Mouse (Mus musculus) lung, postnatal 10 days (tissue): ENCODE data around the gene Gm21704.
"Not testable (repeated sequence)": the region's sequence is repeated elsewhere in the genome, so short reads cannot be mapped to it uniquely, and the experiment has no call there.

Experiments
- DNase-seq: peaks from one replicate; pipeline ENCODE4 v3.0.0; 2021

Gm21704 gene

GRCm38 (mm10) chrY:3410067-3410466, at the start of gene Gm21704, which contains the start of gene Gm21708:
Gene Gm21704, minus strand, starts transcription at chrY:3410167.
Gene Gm21708, minus strand, starts transcription at chrY:3410167.
- DNase-seq = not testable (repeated sequence)

- not testable (repeated sequence) for DNase-seq
These were observed 64.7 kb downstream of the Gm21704 start, which contains the start of gene Gm21693 for GRCm38 (mm10) chrY:3345229-3345628. Gene Gm21693, minus strand, starts transcription at chrY:3345329.

DNA sequence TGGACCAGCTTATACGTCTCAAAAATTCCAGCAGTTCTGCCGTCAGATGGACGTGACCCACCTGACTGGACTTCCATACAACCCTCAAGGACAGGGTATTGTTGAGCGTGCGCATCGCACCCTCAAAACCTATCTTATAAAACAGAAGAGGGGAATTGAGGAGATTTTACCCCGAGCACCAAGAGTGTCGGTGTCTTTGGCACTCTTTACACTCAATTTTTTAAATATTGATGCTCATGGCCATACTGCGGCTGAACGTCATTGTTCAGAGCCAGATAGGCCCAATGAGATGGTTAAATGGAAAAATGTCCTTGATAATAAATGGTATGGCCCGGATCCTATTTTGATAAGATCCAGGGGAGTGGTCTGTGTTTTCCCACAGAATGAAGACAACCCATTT, 69.3 kb downstream of the Gm21704 start:
- not testable (repeated sequence) for DNase-seq
